Mouse (Mus musculus) midbrain, embryonic 13.5 days (tissue): Measurements from ENCODE around the gene Fgd3. TPM values are rescaled to one million over a fixed set of nuclear protein-coding genes. Genes with fewer than 3 reads are reported as not detected.

Experiments used
- ATAC-seq: fragments of 200-750 bp; cut with Nextera tagmentation; 2 replicates; pipeline ENCODE4 v1.8.0; 2017; ENCODE audit warnings: mild to moderate bottlenecking, moderate TSS enrichment, moderate library complexity
- H3K27ac ChIP-seq: fragments of 300-500 bp; sonication (generic); 2 replicates; pipeline ENCODE4 v1.5.1; 2015; ENCODE audit warnings: inconsistent platforms, mild to moderate bottlenecking, moderate library complexity
- H3K27me3 ChIP-seq: fragments of 300-500 bp; sonication (generic); 2 replicates; pipeline ENCODE4 v1.6.1; 2015; ENCODE audit warnings: mild to moderate bottlenecking, inconsistent platforms
- H3K36me3 ChIP-seq: fragments of 300-500 bp; sonication (generic); 2 replicates; pipeline ENCODE4 v1.6.1; 2015; ENCODE audit warnings: mild to moderate bottlenecking, inconsistent platforms
- H3K4me1 ChIP-seq: fragments of 300-500 bp; sonication (generic); replicated peaks from 2 replicates; pipeline ENCODE4 v1.6.1; 2015; ENCODE audit warnings: inconsistent platforms
- H3K4me2 ChIP-seq: fragments of 300-500 bp; sonication (generic); replicated peaks from 2 replicates; pipeline ENCODE4 v1.6.1; 2015; ENCODE audit warnings: moderate library complexity, mild to moderate bottlenecking, inconsistent platforms
- H3K4me3 ChIP-seq: fragments of 300-500 bp; sonication (generic); replicated peaks from 2 replicates; pipeline ENCODE4 v1.5.1; 2015; ENCODE audit warnings: mild to moderate bottlenecking, inconsistent platforms
- H3K9ac ChIP-seq: fragments of 300-500 bp; sonication (generic); replicated peaks from 2 replicates; pipeline ENCODE4 v1.6.1; 2015; ENCODE audit warnings: mild to moderate bottlenecking, inconsistent platforms
- H3K9me3 ChIP-seq: fragments of 300-500 bp; sonication (generic); 2 replicates; pipeline ENCODE4 v1.6.1; 2016; ENCODE audit warnings: mild to moderate bottlenecking, inconsistent platforms
- WGBS: fragments of 180-500 bp; shearing (Covaris S2); methylation state at CpG from one replicate; pipeline ENCODE4 v1.1.7; 2015; 5-methylcytosine and 5-hydroxymethylcytosine counted together
- polyA plus RNA-seq: library from polyadenylated mRNA; unstranded; fragments of >200 nt; fragmentation: Nextera tagmentation; extraction: Ambion mirVana; gene quantifications from 2 replicates; pipeline ENCODE4 v1.2.1, GENCODE M21; 2015

Fgd3 gene
- polyA plus RNA-seq, 1 experiment from 2014 or later = 1.8 TPM

- 89% methylated on average over 12 of the region's 12 CpGs for WGBS
- no peak overlapping the region for H3K9ac ChIP-seq
- H3K36me3 ChIP-seq = no peaks in the 10 kb centered on the region
- H3K4me3 ChIP-seq = no peak overlapping the region
- no peaks in the 10 kb centered on the region for H3K9me3 ChIP-seq
- H3K27ac ChIP-seq = no peak overlapping the region
- H3K27me3 ChIP-seq = 0 out of 2 replicates have a peak, but pooled peaks cover 3% of the 10 kb centered on the region
- no peak for ATAC-seq
- H3K4me1 ChIP-seq = peaks cover 7% of the 10 kb centered on the region
- H3K4me2 ChIP-seq = no peak overlapping the region
These were observed 15.2 kb upstream of the Fgd3 start for GRCm38 (mm10) chr13:49335077-49335982.

- 67% methylated on average over 2 of the region's 2 CpGs for WGBS
- Histone ChIP-seq H3K4me1 (no peaks in the 10 kb centered on the region), H3K36me3 (no peaks in the 10 kb centered on the region), H3K27ac (no peak overlapping the region), H3K9ac (no peak overlapping the region), H3K9me3 (no peaks in the 10 kb centered on the region), H3K4me3 (no peak overlapping the region), H3K27me3 (no peaks in the 10 kb centered on the region), H3K4me2 (no peak overlapping the region)
- ATAC-seq = no peak
These were observed 13.1 kb upstream of the Fgd3 start for GRCm38 (mm10) chr13:49333250-49333649.

- Histone ChIP-seq H3K36me3 (no peaks in the 10 kb centered on the region), H3K4me1 (no peaks in the 10 kb centered on the region), H3K27ac (no peak overlapping the region), H3K9me3 (no peaks in the 10 kb centered on the region), H3K4me2 (no peak overlapping the region), H3K4me3 (no peak overlapping the region), H3K9ac (no peak overlapping the region), H3K27me3 (peaks cover 38% of the 10 kb centered on the region)
- no peak for ATAC-seq
- 87% methylated on average over 4 of the region's 4 CpGs for whole genome bisulfite sequencing
These were observed 8.0 kb upstream of the Fgd3 start for GRCm38 (mm10) chr13:49328101-49328500.

- H3K4me2 ChIP-seq = no peak overlapping the region
- H3K27ac ChIP-seq = no peak overlapping the region
- H3K4me3 ChIP-seq = no peak overlapping the region
- H3K9me3 ChIP-seq = no peaks in the 10 kb centered on the region
- no peaks in the 10 kb centered on the region for H3K36me3 ChIP-seq
- peaks cover 6% of the 10 kb centered on the region; the same call in 1 of the 2 replicates for H3K4me1 ChIP-seq
- peak; percentile 72; the same call in 1 of the 2 replicates for ATAC-seq
- peaks cover 54% of the 10 kb centered on the region for H3K27me3 ChIP-seq
- 61% methylated on average over 6 of the region's 6 CpGs for WGBS
- no peak overlapping the region for H3K9ac ChIP-seq
These were observed 6.4 kb upstream of the Fgd3 start for GRCm38 (mm10) chr13:49326246-49327206.

- H3K9ac ChIP-seq = no peak overlapping the region
- H3K4me2 ChIP-seq = no peak overlapping the region
- peaks cover 19% of the 10 kb centered on the region for H3K4me1 ChIP-seq
- no peaks in the 10 kb centered on the region for H3K36me3 ChIP-seq
- H3K4me3 ChIP-seq = no peak overlapping the region
- WGBS = 92% methylated on average over 5 of the region's 5 CpGs
- peaks cover 62% of the 10 kb centered on the region for H3K27me3 ChIP-seq
- ATAC-seq = no peak
- no peaks in the 10 kb centered on the region for H3K9me3 ChIP-seq
- no peak overlapping the region for H3K27ac ChIP-seq
These were observed 4.8 kb upstream of the Fgd3 start for GRCm38 (mm10) chr13:49324871-49325270.

- Histone ChIP-seq H3K27me3 (peaks cover 74% of the 10 kb centered on the region), H3K9ac (no peak overlapping the region), H3K9me3 (no peaks in the 10 kb centered on the region), H3K4me3 (no peak overlapping the region), H3K4me2 (no peak overlapping the region), H3K27ac (no peak overlapping the region), H3K4me1 (peaks cover 33% of the 10 kb centered on the region), H3K36me3 (no peaks in the 10 kb centered on the region)
- no peak for ATAC-seq
- 93% methylated on average over 5 of the region's 5 CpGs for WGBS
These were observed 2.6 kb upstream of the Fgd3 start for GRCm38 (mm10) chr13:49322739-49323138.

GRCm38 (mm10) chr13:49322169-49322568 is 2.1 kb upstream of the Fgd3 start:
- no peaks in the 10 kb centered on the region for H3K36me3 ChIP-seq
- no peak overlapping the region for H3K4me2 ChIP-seq
- peaks cover 39% of the 10 kb centered on the region for H3K4me1 ChIP-seq
- ATAC-seq = no peak
- WGBS = 80% methylated on average over 5 of the region's 5 CpGs
- peaks cover 76% of the 10 kb centered on the region for H3K27me3 ChIP-seq
- no peak overlapping the region for H3K27ac ChIP-seq
- H3K9me3 ChIP-seq = no peaks in the 10 kb centered on the region
- H3K9ac ChIP-seq = no peak overlapping the region
- no peak overlapping the region for H3K4me3 ChIP-seq

GRCm38 (mm10) chr13:49321452-49321851 is 1.3 kb upstream of the Fgd3 start:
- H3K4me2 ChIP-seq = no peak overlapping the region
- WGBS = 66% methylated on average over 3 of the region's 3 CpGs
- no peak overlapping the region for H3K9ac ChIP-seq
- peaks cover 75% of the 10 kb centered on the region for H3K27me3 ChIP-seq
- no peaks in the 10 kb centered on the region for H3K36me3 ChIP-seq
- H3K4me1 ChIP-seq = peaks cover 46% of the 10 kb centered on the region
- no peak for ATAC-seq
- H3K27ac ChIP-seq = no peak overlapping the region
- no peaks in the 10 kb centered on the region for H3K9me3 ChIP-seq
- no peak overlapping the region for H3K4me3 ChIP-seq

- Histone ChIP-seq H3K36me3 (no peaks in the 10 kb centered on the region), H3K4me1 (peaks cover 52% of the 10 kb centered on the region), H3K27me3 (peaks cover 70% of the 10 kb centered on the region), H3K27ac (no peak overlapping the region), H3K9ac (0 out of 2 replicates have a peak overlapping the region, but pooled peaks have one; percentile 48), H3K9me3 (no peaks in the 10 kb centered on the region), H3K4me2 (peak overlapping the region; percentile 63), H3K4me3 (peak overlapping the region; percentile 38; the same call in 1 of the 2 replicates)
- 61% methylated on average over 1 of the region's 1 CpGs for WGBS
- peak; percentile 65 for ATAC-seq
These were observed 403 bp upstream of the Fgd3 start for GRCm38 (mm10) chr13:49320514-49320913.

- H3K4me1 ChIP-seq = peaks cover 52% of the 10 kb centered on the region
- no peak overlapping the region for H3K27ac ChIP-seq
- no peak for ATAC-seq
- H3K4me3 ChIP-seq = no peak overlapping the region
- no peaks in the 10 kb centered on the region for H3K9me3 ChIP-seq
- H3K9ac ChIP-seq = no peak overlapping the region
- 87% methylated on average over 7 of the region's 7 CpGs for WGBS
- peak overlapping the region; percentile 9; the same call in 1 of the 2 replicates for H3K4me2 ChIP-seq
- no peaks in the 10 kb centered on the region for H3K36me3 ChIP-seq
- peaks cover 62% of the 10 kb centered on the region for H3K27me3 ChIP-seq
These were observed 2.2 kb downstream of the Fgd3 start for GRCm38 (mm10) chr13:49317914-49318313.

- Histone ChIP-seq H3K4me3 (no peak overlapping the region), H3K4me1 (peaks cover 52% of the 10 kb centered on the region), H3K27me3 (peaks cover 58% of the 10 kb centered on the region), H3K36me3 (no peaks in the 10 kb centered on the region), H3K9me3 (no peaks in the 10 kb centered on the region), H3K4me2 (no peak overlapping the region), H3K27ac (no peak overlapping the region), H3K9ac (no peak overlapping the region)
- no peak for ATAC-seq
- 76% methylated on average over 6 of the region's 6 CpGs for WGBS
These were observed 2.6 kb downstream of the Fgd3 start for GRCm38 (mm10) chr13:49317508-49317907.
